Mouse (Mus musculus): ENCODE results near the gene Eml1.

DNA sequence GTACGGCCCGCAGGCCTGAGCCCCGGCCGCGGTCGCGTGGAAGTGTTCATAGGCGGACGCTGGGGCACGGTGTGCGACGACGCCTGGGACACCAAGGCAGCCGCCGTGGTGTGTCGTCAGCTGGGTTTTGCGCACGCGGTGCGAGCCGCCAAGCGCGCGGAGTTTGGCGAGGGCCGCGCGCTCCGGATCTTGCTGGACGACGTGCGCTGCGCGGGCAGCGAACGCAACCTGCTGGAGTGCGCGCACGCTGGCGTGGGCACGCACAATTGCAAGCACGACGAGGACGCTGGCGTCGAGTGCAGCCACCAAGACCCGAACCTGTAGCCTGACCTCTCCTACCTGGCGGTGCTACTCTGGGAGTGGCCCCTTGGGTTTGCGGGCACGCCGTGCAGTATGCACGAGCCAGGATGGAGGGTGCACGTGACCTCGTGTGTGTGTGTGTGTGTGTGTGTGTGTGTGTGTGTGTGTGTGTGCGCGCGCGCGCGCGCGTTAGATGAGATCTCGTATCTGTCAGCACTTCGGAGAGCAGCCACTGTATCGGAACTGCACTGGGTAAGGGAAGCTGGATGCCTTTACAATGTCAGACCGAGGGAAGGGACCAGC lies 42.8 kb upstream of the Eml1 start:
- TF ChIP-seq CTCF (IDR thresholded peaks at IDR 0.05; ENCODE audit: control insufficient read depth, insufficient read depth, insufficient read length), result no peak
- no peak for TF ChIP-seq USF1 (IDR thresholded peaks at IDR 0.05; ENCODE audit: low read depth)
- no peak for TF ChIP-seq MYOG (IDR thresholded peaks at IDR 0.05; ENCODE audit: control insufficient read depth, extremely low read depth, insufficient read length)
- no peak for TF ChIP-seq FOSL1 (IDR thresholded peaks at IDR 0.05; ENCODE audit: insufficient read depth, low read length, poor library complexity, severe bottlenecking)
- no peak for TF ChIP-seq MYOD1 (IDR thresholded peaks at IDR 0.05; ENCODE audit: control insufficient read depth, insufficient read length, low read depth)
- TF ChIP-seq MAX (IDR thresholded peaks at IDR 0.05), result no peak
- no peak for TF ChIP-seq CEBPB (IDR thresholded peaks at IDR 0.05; ENCODE audit: low read depth)
